Mouse (Mus musculus): ENCODE measurements at regions not wholly inside any gene's neighbourhood (a gene's known extent, or its start where the extent isn't known, plus 50 kb on each side); places are given as distances from the start of the nearest gene placed in this dataset.
"Not testable (repeated sequence)": the region's sequence is repeated elsewhere in the genome, so short reads cannot be mapped to it uniquely, and the experiment has no call there.

DNA sequence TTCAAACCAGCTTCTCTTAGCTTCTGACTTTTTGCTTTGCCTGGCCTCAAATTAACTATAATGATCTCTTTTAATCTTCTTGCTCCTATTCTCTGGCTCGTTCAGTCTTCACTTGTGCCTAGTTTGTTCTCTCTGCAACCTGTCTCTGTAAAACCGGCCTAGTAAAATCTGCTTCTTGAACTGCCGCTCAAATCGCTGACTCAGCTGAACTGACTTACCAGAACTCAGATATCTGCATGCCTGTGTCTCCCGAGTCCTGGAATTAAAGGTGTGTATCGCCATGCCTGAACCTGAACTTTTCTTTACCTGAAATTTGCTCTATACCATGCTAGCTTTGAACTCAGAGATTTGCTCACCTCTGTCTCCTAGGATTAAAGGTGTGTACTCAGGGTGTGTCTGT is 212.2 kb downstream of the Glrx3 start:
- no peak for ATAC-seq

GRCm38 (mm10) chr7:137653837-137654236 is 216.4 kb downstream of the Glrx3 start:
- ATAC-seq = no peak

DNA sequence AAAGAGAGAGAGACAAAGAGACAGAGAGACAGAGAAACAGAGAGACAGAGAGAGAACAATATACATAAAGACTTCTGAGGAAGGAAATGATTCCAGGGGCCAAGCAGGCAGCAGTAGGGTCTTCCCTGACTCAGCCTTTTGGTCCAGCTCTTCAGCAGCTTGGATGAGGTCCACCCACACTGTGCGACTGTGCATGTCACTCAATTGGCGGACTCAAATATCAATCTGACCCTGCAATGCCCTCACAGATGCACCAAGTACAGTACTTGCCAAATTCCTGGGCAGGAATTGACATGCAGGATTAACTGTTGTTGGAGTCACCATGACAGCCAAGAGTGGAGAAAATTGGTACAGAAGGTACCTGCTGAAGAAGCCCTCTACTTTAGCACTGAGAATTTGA is 229.8 kb downstream of the Glrx3 start:
- no peak for ATAC-seq

DNA sequence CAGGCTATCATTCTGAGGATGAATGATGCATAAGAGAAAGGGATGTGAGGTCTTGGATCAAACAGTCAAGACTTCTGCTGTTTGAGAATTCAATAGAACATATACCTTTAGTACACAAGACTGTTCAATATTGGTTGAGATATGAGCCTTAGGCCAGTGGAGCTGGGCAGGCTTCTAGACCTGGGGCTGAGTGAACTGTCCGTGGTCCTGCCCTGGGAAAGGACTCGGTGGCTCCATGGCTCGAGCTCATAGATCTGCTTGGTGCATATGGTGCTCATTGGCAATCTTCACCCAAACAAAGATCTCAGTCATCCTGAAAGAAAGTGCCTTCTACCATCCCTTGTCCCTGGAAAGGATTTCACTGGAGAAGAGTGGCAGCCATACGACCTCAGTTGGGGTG is 233.7 kb downstream of the Glrx3 start:
- ATAC-seq = no peak

GRCm38 (mm10) chr7:137674596-137674995 is 237.2 kb downstream of the Glrx3 start:
- no peak for ATAC-seq

DNA sequence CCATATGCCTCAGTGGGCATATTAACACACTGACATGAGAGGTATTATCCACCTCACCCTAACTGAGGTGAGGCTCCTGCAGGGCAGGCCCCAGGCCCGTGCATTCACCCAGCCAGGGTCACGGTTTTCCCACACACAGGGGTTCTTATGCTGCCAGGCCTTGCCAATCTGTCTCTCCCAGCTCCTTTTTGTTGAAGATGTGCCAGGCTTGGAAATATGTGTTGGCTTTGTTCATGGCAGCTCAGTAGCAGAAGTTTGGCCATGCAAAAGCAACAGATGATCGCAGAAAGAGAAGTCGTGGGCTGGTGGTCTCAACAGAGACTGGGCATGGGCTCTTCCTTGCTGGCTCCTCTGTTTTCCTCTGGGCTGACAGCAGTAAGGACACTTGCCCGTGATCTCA is 238.0 kb downstream of the Glrx3 start:
- no peak for ATAC-seq

- no peak for ATAC-seq
These were observed 247.4 kb downstream of the Glrx3 start for GRCm38 (mm10) chr7:137684826-137685225.

DNA sequence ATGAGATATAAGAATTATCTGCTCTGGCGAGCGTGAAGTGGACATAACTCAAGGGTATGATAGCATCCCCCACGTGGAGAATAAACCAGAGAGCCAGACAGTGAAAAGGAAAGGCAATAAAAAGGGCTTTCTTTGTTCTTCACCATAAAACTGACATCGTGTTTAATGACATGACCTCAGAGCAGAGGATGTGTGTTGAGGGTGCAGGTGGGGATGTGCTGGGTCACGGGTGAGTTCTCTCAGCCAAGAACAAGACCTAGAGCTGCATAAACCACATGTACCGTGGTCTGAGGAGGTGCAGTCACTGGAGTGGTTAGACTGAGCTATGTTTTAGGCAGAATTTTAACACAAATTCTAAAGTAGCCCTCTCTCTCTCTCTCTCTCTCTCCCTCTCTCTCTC is 247.9 kb downstream of the Glrx3 start:
- ATAC-seq = no peak

DNA sequence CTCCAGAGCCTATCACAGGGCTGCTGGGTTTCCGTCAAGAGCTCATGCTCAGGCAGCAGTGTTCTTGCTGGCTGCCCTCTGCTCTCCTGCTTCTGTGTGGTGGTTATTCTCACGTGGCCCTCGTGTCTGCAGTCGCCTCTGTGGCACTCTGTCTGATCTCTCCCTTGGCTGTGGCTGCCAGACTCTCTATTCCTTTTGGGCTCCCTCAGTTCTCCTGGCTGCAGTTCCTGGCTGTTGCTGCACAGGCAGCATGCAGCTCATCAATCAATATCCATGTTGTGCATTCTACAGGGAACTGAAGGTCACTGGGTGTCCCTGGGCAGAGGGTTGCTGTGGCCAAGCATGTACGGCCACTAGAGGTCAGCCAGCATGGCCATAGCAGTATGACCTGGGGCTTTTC is 259.4 kb downstream of the Glrx3 start:
- ATAC-seq = no peak

GRCm38 (mm10) chr7:137698501-137698900 is 261.1 kb downstream of the Glrx3 start:
- not testable (repeated sequence) for ATAC-seq

GRCm38 (mm10) chr7:137712862-137713261 is 275.4 kb downstream of the Glrx3 start:
- no peak for ATAC-seq

- ATAC-seq = no peak
These were observed 276.4 kb downstream of the Glrx3 start for GRCm38 (mm10) chr7:137713856-137714255.

DNA sequence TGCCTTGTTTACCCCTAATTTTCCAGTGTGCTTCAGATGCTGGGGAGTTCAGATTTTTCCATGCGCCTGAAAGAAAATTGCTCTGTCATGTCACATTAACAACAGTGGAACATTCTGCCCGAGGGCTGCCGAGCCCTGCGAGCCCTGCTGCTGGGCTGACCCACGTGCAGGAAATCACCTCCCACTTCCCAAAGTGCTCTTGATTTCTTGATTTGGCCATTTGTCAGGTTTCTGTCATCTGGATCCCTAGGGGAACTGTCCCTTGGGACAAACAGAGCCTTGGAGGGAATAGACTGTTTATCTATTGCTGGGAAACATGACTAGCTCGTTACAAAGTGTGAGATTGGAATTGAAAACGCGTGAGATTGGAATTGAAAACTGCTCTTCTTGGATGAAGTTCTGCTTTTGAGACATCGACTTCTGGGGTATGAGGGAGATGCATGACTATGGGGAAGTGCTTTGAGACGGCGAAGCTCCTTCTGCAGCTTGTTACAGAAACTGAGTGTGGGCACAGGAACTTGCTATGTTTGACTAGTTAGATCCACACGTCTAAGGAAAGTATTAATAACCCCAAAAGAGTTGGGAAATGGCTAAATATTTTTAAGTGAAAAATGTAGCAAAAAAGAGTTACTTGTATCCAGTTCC is 277.0 kb downstream of the Glrx3 start:
- ATAC-seq = no peak

DNA sequence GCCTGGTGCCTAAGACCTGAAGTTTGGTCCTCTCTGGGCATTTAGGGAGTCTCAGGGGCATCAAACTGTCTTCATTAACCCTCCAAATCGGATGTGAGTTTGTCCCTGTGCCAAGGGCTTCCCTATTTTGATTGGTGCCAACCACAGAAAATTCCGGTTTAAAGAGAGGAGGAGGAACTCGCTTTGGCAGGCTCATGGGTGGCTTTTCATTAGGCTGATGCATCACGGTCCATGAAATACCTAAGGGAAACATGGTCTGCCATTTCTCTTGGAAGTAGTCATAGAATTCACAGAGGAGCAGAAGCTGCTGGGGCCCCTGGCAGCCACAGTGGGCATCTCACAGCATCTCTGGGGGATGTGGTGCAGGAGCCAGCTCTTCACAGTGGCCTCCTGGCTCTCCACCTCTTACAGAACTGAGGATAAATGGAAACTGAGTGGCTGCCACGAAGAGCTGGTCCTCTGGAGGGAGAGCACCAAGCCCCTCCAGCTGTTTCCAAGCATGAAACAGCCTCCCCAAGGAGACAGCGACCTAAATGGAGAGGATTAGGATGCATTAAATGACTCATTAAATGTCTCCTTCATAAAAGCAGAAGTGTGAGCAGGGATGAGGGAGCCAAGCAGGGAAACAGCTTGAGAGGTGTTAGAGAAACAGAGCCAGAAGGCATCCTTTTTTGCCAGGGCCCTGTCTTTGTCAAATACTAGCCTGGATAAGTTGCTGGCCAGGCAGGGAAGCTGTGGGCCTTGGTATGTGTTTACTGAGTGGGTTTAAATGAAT is 277.9 kb downstream of the Glrx3 start:
- ATAC-seq = no peak

- ATAC-seq = no peak
These were observed 286.1 kb downstream of the Glrx3 start for GRCm38 (mm10) chr7:137723361-137724040.

DNA sequence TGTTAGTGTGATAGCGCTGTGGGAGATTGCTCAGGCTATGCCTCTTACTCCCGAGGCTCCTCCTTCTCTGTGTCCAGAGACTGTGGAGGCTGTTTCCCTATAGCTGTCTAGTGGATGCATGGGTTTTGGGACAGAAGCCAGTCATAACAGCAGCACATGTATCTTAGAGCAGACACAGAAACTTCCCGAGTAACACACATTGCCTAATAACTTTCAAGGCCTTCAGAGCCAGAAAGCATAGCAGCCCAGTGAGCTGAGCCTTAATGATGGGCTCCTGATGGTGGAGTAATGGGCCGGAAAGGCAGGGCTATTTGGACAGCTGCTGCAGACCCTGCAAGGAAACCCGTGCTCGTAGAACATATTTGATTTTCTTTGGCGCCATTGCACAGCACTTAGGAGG is 288.6 kb downstream of the Glrx3 start:
- no peak for ATAC-seq

GRCm38 (mm10) chr7:137735873-137736527 is 298.6 kb downstream of the Glrx3 start:
- ATAC-seq = no peak

GRCm38 (mm10) chr7:137741702-137742101 is 304.3 kb downstream of the Glrx3 start:
- no peak for ATAC-seq

DNA sequence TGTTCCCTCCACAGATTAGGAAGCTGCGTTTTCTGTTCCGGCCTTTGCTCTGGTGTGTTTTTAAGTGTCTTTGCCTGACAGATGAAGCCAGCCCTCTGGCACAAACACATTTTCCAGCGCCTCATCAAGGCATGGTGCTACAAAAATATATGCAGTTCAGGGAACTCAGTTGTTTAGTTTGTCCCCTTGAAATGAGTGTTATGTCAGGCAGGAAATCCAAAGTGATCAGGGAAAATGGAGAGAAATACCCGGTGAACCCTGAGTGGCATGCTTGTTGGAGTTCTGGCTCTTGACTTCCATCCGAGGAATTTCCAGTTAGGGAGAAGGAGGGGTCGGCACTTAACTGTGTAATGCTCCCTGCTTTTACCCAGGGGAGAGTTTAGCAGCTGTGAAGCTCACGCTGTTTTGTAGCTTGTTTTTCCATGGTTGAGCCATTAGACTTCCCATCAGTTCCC is 304.9 kb downstream of the Glrx3 start:
- no peak for ATAC-seq

DNA sequence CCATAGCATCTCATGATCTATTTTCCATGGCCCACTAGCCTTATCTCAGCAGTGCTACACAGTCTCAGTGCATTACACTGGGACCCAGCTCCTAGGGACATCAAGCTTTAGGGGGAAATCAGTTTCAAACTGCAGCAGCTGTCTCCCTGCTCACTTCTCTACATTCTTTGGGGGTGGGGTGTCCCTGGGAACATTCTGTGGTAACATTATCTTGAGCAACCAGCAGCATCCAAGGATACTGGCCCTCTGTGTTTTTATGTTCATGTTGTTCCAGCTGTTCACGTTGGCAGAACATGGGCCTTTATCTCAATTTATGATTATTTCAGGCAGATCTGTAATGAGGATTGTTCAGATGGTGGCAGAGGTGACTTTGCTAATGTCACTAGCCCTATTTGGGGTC is 308.2 kb downstream of the Glrx3 start:
- no peak for ATAC-seq

- ATAC-seq = no peak
These were observed 308.6 kb downstream of the Glrx3 start for GRCm38 (mm10) chr7:137745991-137746390.

DNA sequence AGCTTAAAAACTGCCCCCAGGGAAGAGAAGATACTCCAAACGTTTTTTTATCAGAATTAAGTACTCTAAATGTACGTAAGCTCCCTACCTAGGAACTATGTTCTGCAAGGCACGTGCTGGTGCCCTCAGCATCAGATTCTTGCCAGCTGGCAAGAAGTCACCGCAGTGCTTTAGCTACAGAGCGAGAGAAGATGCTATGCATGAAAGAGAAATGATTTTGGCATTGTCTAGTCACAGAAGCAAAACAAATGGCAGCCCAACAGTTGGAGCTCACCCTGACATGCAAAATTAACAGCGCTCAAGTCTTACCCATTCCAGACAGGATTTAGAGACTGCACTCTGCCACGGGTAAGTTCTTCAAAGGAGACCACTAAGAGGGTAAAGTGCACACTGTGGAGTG is 311.5 kb downstream of the Glrx3 start:
- ATAC-seq = no peak

DNA sequence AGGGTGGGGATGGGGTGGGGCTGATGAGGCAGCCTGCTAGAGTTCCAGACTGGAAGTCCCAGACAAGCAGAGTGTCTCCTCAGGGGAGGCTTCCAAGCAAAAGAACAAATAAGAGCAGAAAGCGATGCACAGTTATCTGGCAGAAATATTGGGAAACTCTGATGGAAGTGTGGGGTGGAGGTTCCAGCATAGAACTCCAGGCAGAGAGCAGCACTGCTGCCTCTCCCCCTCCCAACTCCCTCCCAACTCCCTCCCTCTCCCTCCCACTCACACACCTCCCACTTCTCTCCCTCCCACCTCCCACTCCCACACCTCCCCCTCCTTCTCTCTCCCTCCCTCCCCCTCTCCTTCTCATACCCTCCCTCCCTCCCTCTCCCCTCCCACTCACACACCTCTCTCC is 313.3 kb downstream of the Glrx3 start:
- ATAC-seq = no peak

All from inflammation-experienced regulatory T-cells, adult 6 months (primary cell).